Mouse (Mus musculus): ENCODE data around the gene Cd320.
"Not testable (repeated sequence)": the region's sequence is repeated elsewhere in the genome, so short reads cannot be mapped to it uniquely, and the experiment has no call there.

The Cd320 gene

GRCm38 (mm10) chr17:33842966-33843795 lies at the start of gene Cd320:
Cd320 (plus strand) TSS chr17:33843091.
- DNase-seq: peak; percentile 90 to 92

GRCm38 (mm10) chr17:33798306-33798705 lies 44.6 kb upstream of the Cd320 start:
- no peak for DNase-seq

GRCm38 (mm10) chr17:33799277-33799676 lies 43.6 kb upstream of the Cd320 start:
- DNase-seq: no peak

- no peak for DNase-seq
These were observed 40.7 kb upstream of the Cd320 start for GRCm38 (mm10) chr17:33802221-33802620.

- DNase-seq: no peak
These were observed 38.7 kb upstream of the Cd320 start for GRCm38 (mm10) chr17:33804205-33804604.

GRCm38 (mm10) chr17:33804745-33805144 lies 38.1 kb upstream of the Cd320 start:
- no peak for DNase-seq

GRCm38 (mm10) chr17:33807181-33807888 lies 35.6 kb upstream of the Cd320 start:
- no peak for DNase-seq

GRCm38 (mm10) chr17:33808192-33808591 lies 34.7 kb upstream of the Cd320 start:
- DNase-seq: no peak

- peak; percentile 85 to 87 for DNase-seq
These were observed 32.4 kb upstream of the Cd320 start, which contains the start of gene Kank3 for GRCm38 (mm10) chr17:33810334-33811141. Kank3 (plus strand) TSS chr17:33810519.

- DNase-seq: no peak
These were observed 31.8 kb upstream of the Cd320 start for GRCm38 (mm10) chr17:33811142-33811516.

- no peak for DNase-seq
These were observed 30.4 kb upstream of the Cd320 start for GRCm38 (mm10) chr17:33812475-33812874.

- no peak for DNase-seq
These were observed 29.9 kb upstream of the Cd320 start for GRCm38 (mm10) chr17:33812990-33813389.

GRCm38 (mm10) chr17:33815399-33815798 lies 27.5 kb upstream of the Cd320 start:
- DNase-seq: no peak

GRCm38 (mm10) chr17:33816612-33817011 lies 26.3 kb upstream of the Cd320 start:
- DNase-seq: no peak

- DNase-seq: peak; percentile 64 to 71
These were observed 25.5 kb upstream of the Cd320 start for GRCm38 (mm10) chr17:33817184-33817968.

GRCm38 (mm10) chr17:33817969-33818643 lies 24.8 kb upstream of the Cd320 start:
- DNase-seq: no peak

- no peak for DNase-seq
These were observed 20.4 kb upstream of the Cd320 start for GRCm38 (mm10) chr17:33822436-33822959.

GRCm38 (mm10) chr17:33823171-33823570 lies 19.7 kb upstream of the Cd320 start:
- not testable (repeated sequence) for DNase-seq

- peak; percentile 99 for DNase-seq
These were observed 18.6 kb upstream of the Cd320 start, which contains the start of the genes Rps28 and Ndufa7 for GRCm38 (mm10) chr17:33824084-33824996. Rps28 (minus strand) TSS chr17:33824562. Ndufa7 (plus strand) TSS chr17:33824572.

GRCm38 (mm10) chr17:33824997-33825330 lies 17.9 kb upstream of the Cd320 start:
- DNase-seq: not testable (repeated sequence)
